Mouse (Mus musculus): Measurements from ENCODE around the gene Arntl2. TPM values are rescaled to one million over a fixed set of nuclear protein-coding genes. Genes with fewer than 3 reads are reported as not detected.

Arntl2 gene
- polyA plus RNA-seq, 1 experiment: 20.6 TPM

DNA sequence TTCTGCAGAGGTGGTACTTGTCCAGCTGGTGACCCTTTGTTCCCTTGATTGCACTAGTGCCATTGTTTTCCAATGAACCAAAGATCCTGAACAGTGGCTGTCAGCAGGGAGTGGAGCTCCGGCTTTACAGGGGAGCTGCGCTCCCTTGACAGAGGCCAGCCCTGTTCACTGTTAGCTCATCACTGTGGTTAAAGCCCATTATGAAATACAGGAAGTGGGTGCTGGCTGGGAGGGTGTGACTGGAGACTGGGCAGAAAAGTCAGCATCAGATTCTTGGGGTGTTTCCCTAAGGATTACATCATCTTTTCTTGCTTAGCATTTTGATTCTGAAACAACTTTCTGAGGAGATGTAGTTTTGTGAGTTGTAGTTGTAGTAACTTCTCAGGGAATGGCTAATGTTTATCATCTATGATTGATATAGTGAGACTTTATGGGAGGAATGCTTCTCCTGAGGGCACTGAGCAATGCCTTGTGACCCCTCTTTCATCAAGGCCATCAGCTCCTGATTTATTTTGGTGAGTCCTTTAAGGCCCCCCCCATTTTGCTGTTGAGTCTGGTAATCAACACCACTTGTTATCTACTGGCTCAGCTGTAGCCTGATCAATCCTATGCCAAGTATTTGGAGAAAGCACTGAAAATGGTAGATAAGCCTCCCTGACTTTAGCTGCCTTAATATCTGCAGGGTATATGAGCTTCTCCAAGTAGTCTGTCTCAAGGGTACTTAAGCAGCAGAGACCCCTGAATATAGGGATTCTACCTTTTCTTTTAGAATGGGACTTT, 19.1 kb upstream of the Arntl2 start:
- no peak for DNase-seq (ENCODE audit: extremely low spot score in 1 of 2, low spot score in 1 of 2)

DNA sequence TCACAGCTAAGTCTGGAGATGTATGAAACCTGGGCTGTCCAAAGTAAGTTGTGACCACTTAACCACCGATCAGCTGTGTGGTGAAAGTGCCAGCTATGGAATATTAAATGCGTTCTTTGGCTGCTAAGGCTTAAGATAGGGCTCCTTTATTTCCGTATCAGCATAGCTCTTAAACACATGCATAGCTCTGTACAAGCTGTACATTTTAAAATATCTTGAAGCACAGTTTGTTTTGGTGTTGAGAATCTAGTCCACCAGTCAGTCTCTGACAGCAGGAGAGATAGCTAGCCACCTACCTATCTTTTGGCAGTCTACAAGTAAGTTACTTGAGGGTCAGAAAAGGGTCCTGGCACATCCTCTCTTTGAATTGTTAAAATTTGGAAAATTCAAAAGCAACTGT, 17.8 kb upstream of the Arntl2 start:
- DNase-seq (ENCODE audit: extremely low spot score in 1 of 2, low spot score in 1 of 2): no peak

DNA sequence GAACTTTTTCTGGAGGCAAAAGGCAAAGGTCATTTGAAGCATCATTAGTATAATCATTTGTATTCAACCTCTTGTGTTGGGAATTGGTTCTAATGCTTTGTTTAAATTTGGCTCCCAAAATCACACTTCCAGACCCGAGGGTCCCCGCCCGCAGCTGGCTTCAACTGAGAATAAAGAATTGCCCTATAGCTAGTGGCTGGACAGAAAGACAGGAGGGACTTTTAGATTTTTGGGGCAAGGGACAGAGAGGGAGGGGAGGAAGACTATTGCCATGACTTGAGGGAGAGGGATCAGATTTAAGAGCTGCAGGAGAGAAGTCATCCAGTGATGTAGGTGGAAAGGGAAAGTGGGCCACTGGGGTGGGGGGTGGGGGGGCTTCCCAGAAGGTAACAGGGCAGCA, 14.3 kb upstream of the Arntl2 start:
- DNase-seq (ENCODE audit: extremely low spot score in 1 of 2, low spot score in 1 of 2): no peak

- DNase-seq (ENCODE audit: extremely low spot score in 1 of 2, low spot score in 1 of 2): no peak
Observed at GRCm38 (mm10) chr6:146793527-146793926, 2.3 kb upstream of the Arntl2 start.

DNA sequence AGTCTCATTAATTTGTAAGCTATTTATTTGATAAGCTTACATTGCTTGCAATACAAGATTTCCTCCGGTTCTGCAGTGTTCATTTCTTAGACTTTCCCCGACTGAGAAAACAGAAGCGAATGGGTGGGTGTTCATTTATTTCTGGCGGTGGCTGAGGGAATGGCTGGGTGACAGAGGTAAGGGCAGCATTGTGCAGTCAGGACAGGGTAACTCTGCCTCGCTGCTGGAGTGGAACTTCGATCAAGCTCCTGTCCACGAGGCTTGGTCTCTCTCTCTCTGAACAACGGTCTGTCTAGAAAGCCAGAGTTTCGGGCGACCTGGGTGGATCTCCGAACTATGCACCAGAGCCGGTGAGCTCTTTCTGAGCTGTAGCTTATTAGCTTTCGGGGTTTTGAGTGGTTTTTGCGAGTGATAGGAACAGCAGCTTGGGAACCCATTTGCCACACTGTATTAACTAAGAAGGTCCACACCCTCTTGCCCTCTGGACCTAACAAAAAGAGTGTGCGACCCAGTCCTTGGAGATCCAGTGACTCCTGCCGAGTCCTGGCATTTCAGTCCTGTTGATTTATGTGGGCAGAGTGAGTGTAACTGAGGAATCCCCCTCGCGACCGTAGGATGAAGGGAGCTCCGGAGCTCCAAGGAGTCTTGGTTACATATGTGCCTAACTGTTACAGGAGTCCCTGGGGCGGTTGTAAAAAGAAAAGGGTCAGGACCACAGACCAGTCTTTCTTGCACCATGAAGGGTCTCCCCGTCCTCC, 510 bp upstream of the Arntl2 start:
- DNase-seq (ENCODE audit: extremely low spot score in 1 of 2, low spot score in 1 of 2): peak in 1 of 2 experiments; percentile 9

DNA sequence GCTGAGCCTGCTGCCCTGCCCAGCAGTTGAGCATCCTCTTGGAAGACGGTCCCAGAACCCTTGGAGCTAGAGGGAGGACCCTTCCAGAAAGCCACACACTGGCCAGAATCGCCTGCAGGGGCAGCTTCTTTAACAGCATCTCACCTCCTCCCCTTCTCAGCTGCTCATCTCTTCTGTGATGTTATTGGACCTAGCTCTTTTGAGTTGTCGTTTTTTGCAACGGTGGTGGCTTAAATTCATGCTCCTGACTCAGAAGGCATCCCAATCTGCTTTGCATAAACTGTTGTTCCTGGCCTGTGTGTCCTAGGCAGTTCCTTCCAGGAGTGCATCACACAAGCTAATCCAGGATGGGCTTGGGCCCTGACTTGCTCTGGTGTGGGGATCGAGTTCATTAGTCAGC, 1.6 kb downstream of the Arntl2 start:
- no peak for DNase-seq (ENCODE audit: extremely low spot score in 1 of 2, low spot score in 1 of 2)

DNA sequence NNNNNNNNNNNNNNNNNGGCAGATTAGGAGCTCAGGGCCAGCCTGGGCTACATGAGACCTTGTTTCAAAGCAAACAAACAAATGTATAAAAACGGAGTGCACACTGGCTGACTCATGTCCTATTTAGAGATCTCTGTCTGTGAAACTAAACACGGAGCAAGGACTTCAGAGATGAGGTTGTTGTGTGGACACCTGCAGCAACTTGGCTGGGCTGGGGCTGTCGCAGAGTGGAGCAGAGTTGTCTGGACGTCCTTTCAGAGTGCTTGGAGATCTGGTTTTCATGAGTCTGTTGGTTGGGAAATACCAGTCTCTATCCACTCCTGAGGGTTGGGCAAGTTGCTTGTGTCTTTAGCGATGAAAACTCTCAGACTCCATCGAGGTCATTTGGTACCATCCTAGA, 14.1 kb downstream of the Arntl2 start:
- DNase-seq (ENCODE audit: extremely low spot score in 1 of 2, low spot score in 1 of 2): no peak

DNA sequence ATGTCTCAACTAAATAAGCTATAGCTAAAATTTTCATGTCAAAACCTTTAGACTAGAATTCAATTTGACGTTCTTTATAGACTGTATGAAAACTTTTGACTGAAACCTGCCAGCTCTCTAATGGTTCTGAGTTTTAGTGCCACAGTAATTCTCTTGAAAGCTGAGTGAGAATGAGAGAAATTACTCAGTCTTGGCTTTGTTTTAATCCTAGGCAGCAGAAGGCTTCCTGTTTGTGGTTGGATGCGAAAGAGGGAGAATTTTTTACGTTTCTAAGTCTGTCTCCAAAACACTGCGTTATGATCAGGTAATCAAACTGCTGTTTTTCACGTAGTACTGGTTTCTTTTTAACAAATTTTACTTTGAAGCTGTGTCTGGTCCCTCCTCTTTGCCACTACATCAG, 17.2 kb downstream of the Arntl2 start:
- DNase-seq (ENCODE audit: extremely low spot score in 1 of 2, low spot score in 1 of 2): no peak

- DNase-seq (ENCODE audit: extremely low spot score in 1 of 2, low spot score in 1 of 2): no peak
Observed at GRCm38 (mm10) chr6:146820177-146820965, 24.5 kb downstream of the Arntl2 start.

- DNase-seq (ENCODE audit: extremely low spot score in 1 of 2, low spot score in 1 of 2): no peak
Observed at GRCm38 (mm10) chr6:146821958-146822357, 26.1 kb downstream of the Arntl2 start.

GRCm38 (mm10) chr6:146824727-146825486, 29.1 kb downstream of the Arntl2 start:
- peak; percentile 14 to 77 for DNase-seq (ENCODE audit: extremely low spot score in 1 of 2, low spot score in 1 of 2)

- DNase-seq (ENCODE audit: extremely low spot score in 1 of 2, low spot score in 1 of 2): no peak
Observed at GRCm38 (mm10) chr6:146825487-146825773, 29.6 kb downstream of the Arntl2 start.

DNA sequence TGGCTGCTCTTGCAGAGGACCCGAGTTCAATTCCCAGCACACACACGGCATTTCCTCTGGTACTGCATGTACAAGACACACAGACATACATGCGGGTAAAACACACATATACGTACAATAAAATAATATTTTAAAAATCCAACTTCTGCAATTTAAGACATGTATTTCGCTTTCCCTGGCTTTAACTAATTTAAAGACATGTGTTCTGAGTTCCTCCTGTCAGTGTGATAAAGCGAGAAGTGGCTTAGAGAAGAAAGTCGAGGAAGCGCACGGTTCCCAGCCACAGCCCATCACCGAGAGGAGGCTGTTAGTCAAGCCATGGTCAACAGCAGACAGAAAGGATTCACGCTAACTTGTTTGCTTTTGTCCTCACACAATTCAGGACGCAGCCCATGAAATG, 35.5 kb downstream of the Arntl2 start:
- no peak for DNase-seq (ENCODE audit: extremely low spot score in 1 of 2, low spot score in 1 of 2)

DNA sequence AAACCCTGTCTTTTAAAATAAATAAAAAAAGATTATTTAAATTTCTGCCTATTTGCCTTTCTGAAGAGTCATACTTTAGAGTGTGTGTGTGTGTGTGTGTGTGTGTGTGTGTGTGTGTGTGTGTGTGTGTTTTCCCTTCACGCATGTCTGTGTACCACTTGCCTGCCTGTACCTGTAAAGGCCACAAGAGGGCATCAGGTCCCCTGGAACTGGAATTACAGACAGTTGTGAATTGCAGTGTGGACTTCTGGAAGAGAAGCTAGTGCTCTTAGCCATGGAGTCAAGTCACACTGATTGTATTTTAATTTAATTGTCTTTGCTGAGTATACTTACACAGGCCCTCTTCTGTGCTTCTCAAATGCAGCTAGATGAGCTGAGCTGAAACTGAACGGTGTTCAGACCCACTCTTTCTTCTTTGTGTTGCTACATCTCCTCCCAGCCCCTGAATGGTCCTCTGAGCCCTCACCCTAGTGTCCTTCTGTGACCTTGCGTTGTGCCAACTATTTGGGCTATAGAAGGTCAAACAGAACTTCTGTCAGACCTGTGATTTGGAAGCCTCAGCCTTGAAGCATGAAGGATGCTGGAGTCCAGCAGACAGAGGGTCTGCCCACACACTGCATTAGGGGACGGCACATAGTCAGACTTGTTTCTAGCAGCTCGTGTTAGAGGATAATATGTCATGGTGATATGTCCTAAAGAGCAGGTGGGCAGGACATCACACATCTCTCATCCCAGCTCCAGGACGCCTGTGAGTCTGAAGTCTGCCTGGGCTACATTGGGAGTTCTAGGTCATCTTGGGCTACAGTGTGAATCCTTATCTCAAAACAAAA, 37.8 kb downstream of the Arntl2 start:
- DNase-seq (ENCODE audit: extremely low spot score in 1 of 2, low spot score in 1 of 2): peak in 1 of 2 experiments; percentile 76

DNA sequence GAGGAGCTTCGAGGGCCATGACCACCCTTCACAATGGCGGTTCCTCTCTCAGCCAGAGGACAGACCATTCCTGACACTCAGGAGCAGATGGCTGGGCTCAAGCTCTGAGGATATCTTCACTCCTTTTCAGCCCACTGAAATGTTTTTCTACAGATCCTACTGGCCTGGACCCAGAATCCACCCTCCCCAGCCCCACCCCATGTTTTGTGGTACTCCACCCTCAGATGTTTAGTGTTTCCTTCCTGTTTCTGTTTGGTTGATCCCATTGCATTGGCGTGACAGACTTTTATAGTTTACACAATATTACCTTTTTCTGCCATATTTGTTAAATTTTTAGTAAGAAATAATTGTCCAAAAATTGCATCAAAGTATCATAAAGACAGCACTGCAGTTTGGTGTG, 38.5 kb downstream of the Arntl2 start:
- no peak for DNase-seq (ENCODE audit: extremely low spot score in 1 of 2, low spot score in 1 of 2)

DNA sequence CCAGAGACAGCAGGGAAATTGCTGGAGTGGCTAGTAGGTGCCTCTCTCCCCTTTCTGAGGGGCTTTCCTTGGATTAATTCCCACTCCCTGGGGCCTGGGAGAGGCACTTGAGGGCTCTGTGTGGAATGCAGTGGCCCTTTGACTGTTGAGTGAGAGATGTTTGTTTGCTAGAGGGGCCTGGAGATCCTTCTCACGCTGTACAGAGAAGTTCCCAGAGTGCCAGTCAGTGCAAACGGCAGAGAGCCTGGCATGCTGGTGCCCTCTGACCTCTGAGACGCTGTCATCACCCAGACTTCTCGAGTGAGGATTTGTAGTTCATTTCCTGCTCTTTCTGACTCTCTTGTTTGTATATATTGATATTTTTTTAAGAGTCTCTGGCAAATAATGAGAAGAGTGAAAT, 39.9 kb downstream of the Arntl2 start:
- no peak for DNase-seq (ENCODE audit: extremely low spot score in 1 of 2, low spot score in 1 of 2)

GRCm38 (mm10) chr6:146837316-146837715, 41.5 kb downstream of the Arntl2 start:
- DNase-seq (ENCODE audit: extremely low spot score in 1 of 2, low spot score in 1 of 2): no peak

GRCm38 (mm10) chr6:146838366-146838765, 42.5 kb downstream of the Arntl2 start:
- DNase-seq (ENCODE audit: extremely low spot score in 1 of 2, low spot score in 1 of 2): no peak

GRCm38 (mm10) chr6:146838863-146839262, 43.0 kb downstream of the Arntl2 start:
- no peak for DNase-seq (ENCODE audit: extremely low spot score in 1 of 2, low spot score in 1 of 2)

DNA sequence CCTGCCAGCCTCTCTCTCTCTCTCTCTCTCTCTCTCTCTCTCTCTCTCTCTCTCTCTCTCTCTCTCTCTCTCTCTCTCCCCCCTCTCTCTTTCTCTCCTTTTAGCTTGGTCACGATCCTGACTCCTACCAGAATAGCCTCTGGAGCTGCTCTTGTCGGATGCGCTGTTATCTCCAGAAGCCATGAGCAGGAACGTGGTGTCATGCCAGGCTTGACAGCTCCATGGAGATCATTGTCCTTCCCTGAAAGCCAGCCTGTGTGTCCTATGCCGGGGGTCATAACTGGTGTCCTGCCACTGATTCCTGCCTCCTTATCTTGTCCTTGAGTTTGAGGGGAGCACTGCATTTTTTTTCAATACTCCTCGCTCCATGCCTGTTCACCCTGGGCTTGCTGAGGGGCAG, 49.0 kb downstream of the Arntl2 start:
- DNase-seq (ENCODE audit: extremely low spot score in 1 of 2, low spot score in 1 of 2): no peak

Data from frontal cortex, adult 2 months (tissue).